Mouse (Mus musculus) CH12.LX (cell line): ENCODE measurements around the gene Rapgef4. TPM values are rescaled to one million over a fixed set of nuclear protein-coding genes. Genes with fewer than 3 reads are reported as not detected.

Experiments
- DNase-seq: peaks from one replicate; pipeline ENCODE4 v3.0.0-alpha.2; 2013; ENCODE audit errors: extremely low read depth
- H3K27ac ChIP-seq: 2 replicates; pipeline ENCODE4 v1.5.1; 2012; ENCODE audit warnings: low read depth, mild to moderate bottlenecking, control low read depth, moderate library complexity; ENCODE audit not compliant: insufficient read depth
- H3K27me3 ChIP-seq: replicated peaks from 2 replicates; pipeline ENCODE3; 2012; ENCODE audit warnings: inconsistent platforms
- H3K36me3 ChIP-seq, 2 experiments: replicated peaks in 1 of 2; 2 replicates each; pipeline versions ENCODE3 to v1.6.1; 2012; ENCODE audit warnings: inconsistent platforms in 1 of 2, low read length in 1 of 2, mild to moderate bottlenecking in 1 of 2, mixed read lengths in 1 of 2, moderate library complexity in 1 of 2; ENCODE audit not compliant: control insufficient read depth in 1 of 2, insufficient read depth in 1 of 2
- H3K4me1 ChIP-seq, 2 experiments: 2 replicates each; pipeline ENCODE4 v1.6.1; 2012; ENCODE audit warnings: inconsistent platforms in 1 of 2, moderate library complexity in 1 of 2; ENCODE audit not compliant: insufficient read depth in 2 of 2, control insufficient read depth in 1 of 2
- H3K4me2 ChIP-seq: 2 replicates; pipeline ENCODE4 v1.6.1; 2012; ENCODE audit warnings: low read depth, mild to moderate bottlenecking, control low read depth; ENCODE audit not compliant: poor library complexity, insufficient read depth, severe bottlenecking
- H3K4me3 ChIP-seq, 3 experiments: fragments of 150-350 bp in 1 of 3; sonication (generic) in 1 of 3; replicated peaks in 1 of 3; 2 replicates each; pipeline versions ENCODE3 to v1.5.1; 2011 to 2012; ENCODE audit warnings: low read depth in 2 of 3, low read length in 2 of 3, mild to moderate bottlenecking in 2 of 3, moderate library complexity in 2 of 3, control low read depth in 1 of 3, improper control_type of control experiment in 1 of 3, inconsistent platforms in 1 of 3, mixed read lengths in 1 of 3; ENCODE audit not compliant: poor library complexity in 1 of 3
- H3K79me2 ChIP-seq: replicated peaks from 2 replicates; pipeline ENCODE4 v1.6.1; 2012; ENCODE audit warnings: mild to moderate bottlenecking, moderate library complexity; ENCODE audit not compliant: control insufficient read depth, poor library complexity, insufficient read depth, severe bottlenecking; ENCODE audit errors: extremely low read depth
- H3K9ac ChIP-seq: 2 replicates; pipeline ENCODE4 v1.6.1; 2012; ENCODE audit warnings: low read depth, mild to moderate bottlenecking, control low read depth, moderate library complexity; ENCODE audit not compliant: insufficient read depth
- H3K9me3 ChIP-seq: replicated peaks from 2 replicates; pipeline ENCODE3; 2012; ENCODE audit warnings: low read length, inconsistent platforms, mixed read lengths
- CHD1 ChIP-seq: IDR thresholded peaks from 2 replicates; pipeline ENCODE4 v1.6.1; 2012; ENCODE audit warnings: low read depth, low read length, improper control_type of control experiment, inconsistent platforms
- EP300 ChIP-seq: IDR thresholded peaks from 2 replicates; pipeline ENCODE4 v1.6.1; 2011; ENCODE audit warnings: low read length, improper control_type of control experiment
- ETS1 ChIP-seq: conservative IDR thresholded peaks from 2 replicates; pipeline ENCODE4 v1.6.1; 2012; ENCODE audit warnings: low read depth, mild to moderate bottlenecking, inconsistent platforms, low read length, improper control_type of control experiment, moderate library complexity
- GABPA ChIP-seq: IDR thresholded peaks from 2 replicates; pipeline ENCODE4 v1.6.1; 2012; ENCODE audit warnings: low read depth, low read length, improper control_type of control experiment, inconsistent platforms; ENCODE audit not compliant: insufficient replicate concordance
- HCFC1 ChIP-seq: IDR thresholded peaks from 2 replicates; pipeline ENCODE4 v1.6.1; 2012; ENCODE audit warnings: low read depth, mild to moderate bottlenecking, inconsistent platforms, low read length, improper control_type of control experiment
- IRF4 ChIP-seq: IDR thresholded peaks from 2 replicates; pipeline ENCODE4 v1.6.1; 2014; ENCODE audit warnings: low read depth, mild to moderate bottlenecking, inconsistent platforms, low read length, improper control_type of control experiment
- KAT2A ChIP-seq: IDR thresholded peaks from 2 replicates; pipeline ENCODE4 v1.6.1; 2012; ENCODE audit warnings: low read length, improper control_type of control experiment, inconsistent platforms; ENCODE audit not compliant: insufficient replicate concordance
- MAX ChIP-seq: IDR thresholded peaks from 2 replicates; pipeline ENCODE4 v1.6.1; 2011; ENCODE audit warnings: low read length, improper control_type of control experiment
- MAZ ChIP-seq: IDR thresholded peaks from 2 replicates; pipeline ENCODE4 v1.6.1; 2012; ENCODE audit warnings: low read depth, mild to moderate bottlenecking, inconsistent platforms, low read length, improper control_type of control experiment, moderate library complexity
- MEF2A ChIP-seq: IDR thresholded peaks from 2 replicates; pipeline ENCODE4 v1.6.1; 2014; ENCODE audit warnings: low read depth, mild to moderate bottlenecking, inconsistent platforms, low read length, improper control_type of control experiment, borderline replicate concordance
- MXI1 ChIP-seq: IDR thresholded peaks from 2 replicates; pipeline ENCODE4 v1.6.1; 2011; ENCODE audit warnings: mild to moderate bottlenecking, low read depth, low read length, improper control_type of control experiment
- NELFE ChIP-seq: IDR thresholded peaks from 2 replicates; pipeline ENCODE4 v1.6.1; 2011; ENCODE audit warnings: low read depth, low read length, improper control_type of control experiment
- PAX5 ChIP-seq: IDR thresholded peaks from 2 replicates; pipeline ENCODE4 v1.6.1; 2012; ENCODE audit warnings: low read length, inconsistent platforms, mixed read lengths
- POLR2A ChIP-seq: IDR thresholded peaks from 2 replicates; pipeline ENCODE4 v1.6.1; 2011; ENCODE audit warnings: low read depth, mild to moderate bottlenecking, improper control_type of control experiment, low read length
- SIN3A ChIP-seq: IDR thresholded peaks from 2 replicates; pipeline ENCODE4 v1.6.1; 2012; ENCODE audit warnings: low read length, improper control_type of control experiment, inconsistent platforms
- SMC3 ChIP-seq: IDR thresholded peaks from 2 replicates; pipeline ENCODE4 v1.6.1; 2011; ENCODE audit warnings: low read depth, low read length, improper control_type of control experiment
- UBTF ChIP-seq: IDR thresholded peaks from 2 replicates; pipeline ENCODE4 v1.6.1; 2012; ENCODE audit warnings: low read depth, mild to moderate bottlenecking, inconsistent platforms, low read length, improper control_type of control experiment, moderate library complexity
- USF1 ChIP-seq: IDR thresholded peaks from 2 replicates; pipeline ENCODE4 v1.6.1; 2014; ENCODE audit warnings: low read depth, mild to moderate bottlenecking, inconsistent platforms, low read length, improper control_type of control experiment
- USF2 ChIP-seq: conservative IDR thresholded peaks from 2 replicates; pipeline ENCODE4 v1.6.1; 2011; ENCODE audit warnings: low read depth, low read length, improper control_type of control experiment
- ZC3H11A ChIP-seq: IDR thresholded peaks from 2 replicates; pipeline ENCODE4 v1.6.1; 2012; ENCODE audit warnings: low read depth, mild to moderate bottlenecking, inconsistent platforms, low read length, improper control_type of control experiment
- ZMIZ1 ChIP-seq: IDR thresholded peaks from 2 replicates; pipeline ENCODE4 v1.6.1; 2012; ENCODE audit warnings: low read depth, mild to moderate bottlenecking, inconsistent platforms, low read length, improper control_type of control experiment
- dilution Hi-C: fragments of 300-500 bp; cut with MboI; formaldehyde crosslinking; loops from 2 replicates; pipeline ENCODE4 v1.14.3; 2020; ENCODE audit warnings: low sequenced_read_pairs; ENCODE audit not compliant: extremely low pct_unique_long_range_greater_than_20kb, extremely low pct_ligation_motif_present
- in situ Hi-C: fragments of 300-500 bp; cut with MboI; formaldehyde crosslinking; loops from 3 replicates; pipeline ENCODE4 v1.14.3; 2019; ENCODE audit warnings: low sequenced_read_pairs, low pct_ligation_motif_present, low pct_unique_long_range_greater_than_20kb, mixed read lengths
- polyA plus RNA-seq: library from polyadenylated mRNA; unstranded; fragments of >175 nt; gene quantifications from 2 replicates; pipeline ENCODE4 v1.2.1, GENCODE M21; 2012; ENCODE audit warnings: low read depth; ENCODE audit not compliant: insufficient read length
- total RNA-seq, 2 experiments: library from RNA; depleted of rRNA; stranded (reverse); fragments of 300-350 nt in 1 of 2; fragments of >200 nt in 1 of 2; gene quantifications; 2 replicates each; pipeline ENCODE4 v1.2.3; 2012 to 2014

Gene Rapgef4
- total and polyA plus RNA-seq, 3 experiments = 0.12 to 0.13 TPM; not detected in 1

- dilution Hi-C loops (no loop called here), in situ Hi-C loops (loop anchor here (10.0 kb wide), 1 partner anchor 155 kb away; no protein-coding TSS in a partner anchor)
- Histone ChIP-seq H3K79me2 (no peaks in the 10 kb centered on the region), H3K4me1 (peaks cover 0 to 9% of the 10 kb centered on the region in 2 experiments; a peak in 2 of 4 replicates), H3K4me2 (no peak overlapping the region), H3K9me3 (no peaks in the 10 kb centered on the region), H3K4me3 (no peak overlapping the region), H3K27ac (no peak overlapping the region), H3K9ac (no peak overlapping the region), H3K27me3 (no peaks in the 10 kb centered on the region), H3K36me3 (no peaks in the 10 kb centered on the region)
- TF ChIP-seq POLR2A (no peak), IRF4 (no peak)
- no peak for DNase-seq
Measured at GRCm38 (mm10) chr2:72239993-72240392, 259.0 kb downstream of the Rapgef4 start.

- H3K27me3 ChIP-seq = no peaks in the 10 kb centered on the region
- H3K4me3 ChIP-seq = no peak overlapping the region
- in situ Hi-C loops (no loop called here), dilution Hi-C loops (no loop called here)
- no peak overlapping the region for H3K4me2 ChIP-seq
- TF ChIP-seq MAZ (no peak), ZC3H11A (no peak), PAX5 (no peak), ETS1 (no peak), KAT2A (no peak), NELFE (no peak), MAX (no peak), SIN3A (no peak), ZMIZ1 (no peak), MEF2A (no peak), CHD1 (no peak), USF2 (no peak), HCFC1 (no peak), EP300 (no peak), IRF4 (no peak), MXI1 (no peak), SMC3 (no peak), GABPA (no peak), UBTF (no peak), USF1 (no peak)
- H3K79me2 ChIP-seq = no peaks in the 10 kb centered on the region
- no peaks in the 10 kb centered on the region for H3K9me3 ChIP-seq
- H3K4me1 ChIP-seq = peaks cover 0 to 2% of the 10 kb centered on the region in 2 experiments; a peak in 2 of 4 replicates
- H3K36me3 ChIP-seq = no peaks in the 10 kb centered on the region
- H3K9ac ChIP-seq = no peak overlapping the region
- H3K27ac ChIP-seq = no peak overlapping the region
- no peak for DNase-seq
Measured at GRCm38 (mm10) chr2:72240691-72241090, 259.7 kb downstream of the Rapgef4 start.
